Mouse (Mus musculus) neural tube, embryonic 15.5 days (tissue): Measurements from ENCODE around the gene Pxylp1. TPM values are rescaled to one million over a fixed set of nuclear protein-coding genes. Genes with fewer than 3 reads are reported as not detected.
A peak's percentile ranks its signal among the peaks of the same experiment; 100 is the strongest.

ENCODE experiments used
- ATAC-seq: fragments of 200-750 bp; cut with Nextera tagmentation; 2 replicates; pipeline ENCODE4 v1.8.0; 2017; ENCODE audit warnings: mild to moderate bottlenecking, moderate TSS enrichment, moderate library complexity; ENCODE audit not compliant: low FRiP score
- H3K27ac ChIP-seq: fragments of 300-500 bp; sonication (generic); replicated peaks from 2 replicates; pipeline ENCODE4 v1.5.1; 2015; ENCODE audit warnings: mild to moderate bottlenecking, inconsistent platforms
- H3K27me3 ChIP-seq: fragments of 300-500 bp; sonication (generic); replicated peaks from 2 replicates; pipeline ENCODE4 v1.6.1; 2015; ENCODE audit warnings: inconsistent platforms
- H3K36me3 ChIP-seq: fragments of 300-500 bp; sonication (generic); 2 replicates; pipeline ENCODE4 v1.6.1; 2015; ENCODE audit warnings: inconsistent platforms
- H3K4me1 ChIP-seq: fragments of 300-500 bp; sonication (generic); 2 replicates; pipeline ENCODE4 v1.6.1; 2015; ENCODE audit warnings: inconsistent platforms
- H3K4me2 ChIP-seq: fragments of 300-500 bp; sonication (generic); 2 replicates; pipeline ENCODE4 v1.6.1; 2015; ENCODE audit warnings: inconsistent platforms, mild to moderate bottlenecking, moderate library complexity
- H3K4me3 ChIP-seq: fragments of 300-500 bp; sonication (generic); replicated peaks from 2 replicates; pipeline ENCODE4 v1.5.1; 2015; ENCODE audit warnings: mild to moderate bottlenecking, inconsistent platforms
- H3K9ac ChIP-seq: fragments of 300-500 bp; sonication (generic); replicated peaks from 2 replicates; pipeline ENCODE4 v1.6.1; 2015; ENCODE audit warnings: mild to moderate bottlenecking, inconsistent platforms
- H3K9me3 ChIP-seq: fragments of 300-500 bp; sonication (generic); replicated peaks from 2 replicates; pipeline ENCODE4 v1.6.1; 2016; ENCODE audit warnings: inconsistent platforms
- WGBS: fragments of 180-500 bp; shearing (Covaris S2); methylation state at CpG from one replicate; pipeline ENCODE4 v1.1.7; 2015; ENCODE audit warnings: mixed read lengths; 5-methylcytosine and 5-hydroxymethylcytosine counted together
- polyA plus RNA-seq: library from polyadenylated mRNA; unstranded; fragments of >200 nt; fragmentation: Nextera tagmentation; extraction: Ambion mirVana; gene quantifications from 2 replicates; pipeline ENCODE4 v1.2.1, GENCODE M21; 2015

Pxylp1 gene
- polyA plus RNA-seq, 1 experiment from 2014 or later, result 24.8 TPM

- Histone ChIP-seq H3K9me3 (no peaks in the 10 kb centered on the region), H3K4me1 (peaks cover 45% of the 10 kb centered on the region), H3K4me3 (no peak overlapping the region), H3K4me2 (no peak overlapping the region), H3K9ac (no peak overlapping the region), H3K27ac (no peak overlapping the region), H3K36me3 (no peaks in the 10 kb centered on the region), H3K27me3 (no peaks in the 10 kb centered on the region)
- WGBS, result 59% methylated on average over 5 of the region's 5 CpGs
- ATAC-seq, result no peak
These were observed 58.9 kb downstream of the Pxylp1 start for GRCm38 (mm10) chr9:96833606-96834005.

GRCm38 (mm10) chr9:96832516-96832915, 60.0 kb downstream of the Pxylp1 start:
- Histone ChIP-seq H3K27me3 (no peaks in the 10 kb centered on the region), H3K36me3 (no peaks in the 10 kb centered on the region), H3K27ac (peak overlapping the region; percentile 23; the same call in 1 of the 2 replicates), H3K9me3 (no peaks in the 10 kb centered on the region), H3K4me1 (peaks cover 35% of the 10 kb centered on the region), H3K4me3 (no peak overlapping the region), H3K4me2 (no peak overlapping the region), H3K9ac (no peak overlapping the region)
- no peak for ATAC-seq
- WGBS, result 71% methylated on average over 4 of the region's 4 CpGs

GRCm38 (mm10) chr9:96830856-96831359, 61.6 kb downstream of the Pxylp1 start:
- Histone ChIP-seq H3K4me3 (no peak overlapping the region), H3K27me3 (no peaks in the 10 kb centered on the region), H3K9ac (no peak overlapping the region), H3K27ac (peak overlapping the region; percentile 30), H3K9me3 (no peaks in the 10 kb centered on the region), H3K4me1 (peaks cover 23% of the 10 kb centered on the region), H3K36me3 (no peaks in the 10 kb centered on the region), H3K4me2 (peak overlapping the region; percentile 28; the same call in 1 of the 2 replicates)
- 28% methylated on average over 17 of the region's 17 CpGs for WGBS
- ATAC-seq, result no peak

- Histone ChIP-seq H3K36me3 (peaks cover 7% of the 10 kb centered on the region), H3K27me3 (no peaks in the 10 kb centered on the region), H3K27ac (no peak overlapping the region), H3K4me1 (peaks cover 23% of the 10 kb centered on the region), H3K9ac (no peak overlapping the region), H3K4me3 (no peak overlapping the region), H3K9me3 (no peaks in the 10 kb centered on the region), H3K4me2 (no peak overlapping the region)
- WGBS, result 88% methylated on average over 3 of the region's 3 CpGs
- ATAC-seq, result no peak
These were observed 62.8 kb downstream of the Pxylp1 start for GRCm38 (mm10) chr9:96829682-96830081.

- H3K4me3 ChIP-seq, result no peak overlapping the region
- H3K9ac ChIP-seq, result no peak overlapping the region
- H3K9me3 ChIP-seq, result no peaks in the 10 kb centered on the region
- no peak overlapping the region for H3K4me2 ChIP-seq
- no peaks in the 10 kb centered on the region for H3K27me3 ChIP-seq
- H3K4me1 ChIP-seq, result peaks cover 17% of the 10 kb centered on the region
- no peak for ATAC-seq
- H3K27ac ChIP-seq, result no peak overlapping the region
- WGBS, result 74% methylated on average over 2 of the region's 2 CpGs
- H3K36me3 ChIP-seq, result peaks cover 11% of the 10 kb centered on the region
These were observed 64.4 kb downstream of the Pxylp1 start for GRCm38 (mm10) chr9:96828071-96828470.

- Histone ChIP-seq H3K4me1 (peaks cover 13% of the 10 kb centered on the region), H3K4me2 (no peak overlapping the region), H3K27ac (no peak overlapping the region), H3K27me3 (no peaks in the 10 kb centered on the region), H3K36me3 (peaks cover 11% of the 10 kb centered on the region), H3K9ac (no peak overlapping the region), H3K4me3 (no peak overlapping the region), H3K9me3 (no peaks in the 10 kb centered on the region)
- 69% methylated on average over 12 of the region's 12 CpGs for WGBS
- ATAC-seq, result no peak
These were observed 65.3 kb downstream of the Pxylp1 start for GRCm38 (mm10) chr9:96827002-96827785.

- H3K4me1 ChIP-seq, result no peaks in the 10 kb centered on the region
- no peak overlapping the region for H3K27ac ChIP-seq
- H3K9ac ChIP-seq, result no peak overlapping the region
- H3K4me3 ChIP-seq, result no peak overlapping the region
- peaks cover 11% of the 10 kb centered on the region for H3K36me3 ChIP-seq
- H3K4me2 ChIP-seq, result no peak overlapping the region
- no peaks in the 10 kb centered on the region for H3K27me3 ChIP-seq
- H3K9me3 ChIP-seq, result no peaks in the 10 kb centered on the region
- 95% methylated on average over 18 of the region's 18 CpGs for WGBS
- ATAC-seq, result no peak
These were observed 67.6 kb downstream of the Pxylp1 start for GRCm38 (mm10) chr9:96824857-96825256.

GRCm38 (mm10) chr9:96824026-96824425, 68.4 kb downstream of the Pxylp1 start:
- Histone ChIP-seq H3K4me2 (no peak overlapping the region), H3K36me3 (peaks cover 11% of the 10 kb centered on the region), H3K27me3 (no peaks in the 10 kb centered on the region), H3K27ac (no peak overlapping the region), H3K4me3 (no peak overlapping the region), H3K9me3 (no peaks in the 10 kb centered on the region), H3K9ac (no peak overlapping the region), H3K4me1 (no peaks in the 10 kb centered on the region)
- ATAC-seq, result no peak
- 77% methylated on average over 12 of the region's 12 CpGs for WGBS

- 57% methylated on average over 5 of the region's 5 CpGs for WGBS
- Histone ChIP-seq H3K4me1 (peaks cover 3% of the 10 kb centered on the region), H3K4me2 (no peak overlapping the region), H3K9ac (no peak overlapping the region), H3K27me3 (no peaks in the 10 kb centered on the region), H3K9me3 (no peaks in the 10 kb centered on the region), H3K36me3 (peaks cover 11% of the 10 kb centered on the region), H3K27ac (no peak overlapping the region), H3K4me3 (no peak overlapping the region)
- ATAC-seq, result no peak
These were observed 68.9 kb downstream of the Pxylp1 start for GRCm38 (mm10) chr9:96823541-96823940.

GRCm38 (mm10) chr9:96823005-96823404, 69.5 kb downstream of the Pxylp1 start:
- no peak for ATAC-seq
- 87% methylated on average over 9 of the region's 9 CpGs for WGBS

GRCm38 (mm10) chr9:96818822-96819481, 73.5 kb downstream of the Pxylp1 start:
- Histone ChIP-seq H3K9ac (no peak overlapping the region), H3K27ac (no peak overlapping the region), H3K9me3 (no peaks in the 10 kb centered on the region), H3K4me1 (peaks cover 3% of the 10 kb centered on the region), H3K4me3 (no peak overlapping the region), H3K27me3 (no peaks in the 10 kb centered on the region), H3K36me3 (no peaks in the 10 kb centered on the region), H3K4me2 (no peak overlapping the region)
- WGBS, result 64% methylated on average over 11 of the region's 11 CpGs
- ATAC-seq, result peak; percentile 16; the same call in 1 of the 2 replicates

More at GRCm38 (mm10) chr9:96823005-96823404, 69.5 kb downstream of the Pxylp1 start:
- H3K4me2 ChIP-seq, result no peak overlapping the region
- no peaks in the 10 kb centered on the region for H3K27me3 ChIP-seq
- no peaks in the 10 kb centered on the region for H3K9me3 ChIP-seq
- H3K9ac ChIP-seq, result no peak overlapping the region
- no peak overlapping the region for H3K27ac ChIP-seq
- H3K4me1 ChIP-seq, result peaks cover 3% of the 10 kb centered on the region
- H3K4me3 ChIP-seq, result no peak overlapping the region
- peaks cover 11% of the 10 kb centered on the region for H3K36me3 ChIP-seq
